Mouse (Mus musculus): ENCODE data around the gene Glipr2. TPM values are rescaled to one million over a fixed set of nuclear protein-coding genes. Genes with fewer than 3 reads are reported as not detected.

Glipr2 gene
- total RNA-seq, 1 experiment: 93.2 TPM

- no peak overlapping the region for H3K4me3 ChIP-seq (ENCODE audit: insufficient read depth in 1 of 2, low read depth in 1 of 2, low read length in 2 of 2, poor library complexity in 1 of 2, severe bottlenecking in 1 of 2)
- no peak overlapping the region for H3K27ac ChIP-seq (ENCODE audit: insufficient read depth, low read depth, low read length, poor library complexity, severe bottlenecking)
- in situ Hi-C loops (cut with MboI; ENCODE audit: low sequenced_read_pairs in 2 of 2, unreplicated experiment in 2 of 2): no loop called here
- H3K4me1 ChIP-seq (ENCODE audit: control insufficient read depth in 2 of 2, insufficient read depth in 2 of 2, low read length in 2 of 2, poor library complexity in 1 of 2): peaks cover 19 to 53% of the 10 kb centered on the region in 2 experiments
- no peak for TF ChIP-seq MAFK (IDR thresholded peaks at IDR 0.05; ENCODE audit: insufficient read depth, low read depth, low read length)
- TF ChIP-seq ZNF384 (IDR thresholded peaks at IDR 0.05; ENCODE audit: low read depth, low read length): no peak
- no peak for TF ChIP-seq ZC3H11A (IDR thresholded peaks at IDR 0.05; ENCODE audit: borderline replicate concordance, low read depth, low read length)
- TF ChIP-seq HCFC1 (IDR thresholded peaks at IDR 0.05; ENCODE audit: borderline replicate concordance, insufficient read depth, low read length): no peak
- no peak for TF ChIP-seq CHD2 (IDR thresholded peaks at IDR 0.05; ENCODE audit: low read depth, low read length)
- peaks cover 5% of the 10 kb centered on the region; the same call in 1 of the 2 replicates for H3K36me3 ChIP-seq (ENCODE audit: control insufficient read depth, insufficient read depth, low read length, poor library complexity, severe bottlenecking)
- no peak for DNase-seq (ENCODE audit: low read depth, low spot score)
- H3K9ac ChIP-seq (ENCODE audit: insufficient read depth, low read depth, low read length, poor library complexity, severe bottlenecking): 0 out of 2 replicates have a peak overlapping the region, but pooled peaks have one; percentile 2
- H3K9me3 ChIP-seq (ENCODE audit: control insufficient read depth, insufficient read depth, low read depth, low read length): no peaks in the 10 kb centered on the region
Observed at GRCm38 (mm10) chr4:43970393-43971330, 13.5 kb downstream of the Glipr2 start.

- in situ Hi-C loops (cut with MboI; ENCODE audit: low sequenced_read_pairs in 2 of 2, unreplicated experiment in 2 of 2): no loop called here
- Histone ChIP-seq H3K4me1 (ENCODE audit: control insufficient read depth in 2 of 2, insufficient read depth in 2 of 2, low read length in 2 of 2, poor library complexity in 1 of 2) (peaks cover 27 to 46% of the 10 kb centered on the region in 2 experiments), H3K9me3 (ENCODE audit: control insufficient read depth, insufficient read depth, low read depth, low read length) (no peaks in the 10 kb centered on the region), H3K9ac (ENCODE audit: insufficient read depth, low read depth, low read length, poor library complexity, severe bottlenecking) (peak overlapping the region; percentile 36; the same call in 1 of the 2 replicates), H3K36me3 (ENCODE audit: control insufficient read depth, insufficient read depth, low read length, poor library complexity, severe bottlenecking) (peaks cover 5% of the 10 kb centered on the region; the same call in 1 of the 2 replicates), H3K4me3 (ENCODE audit: insufficient read depth in 1 of 2, low read depth in 1 of 2, low read length in 2 of 2, poor library complexity in 1 of 2, severe bottlenecking in 1 of 2) (peak overlapping the region; percentile 27 to 47), H3K27ac (ENCODE audit: insufficient read depth, low read depth, low read length, poor library complexity, severe bottlenecking) (peak overlapping the region; percentile 66)
- no peak for DNase-seq (ENCODE audit: low read depth, low spot score)
- no peak for TF ChIP-seq MAFK (IDR thresholded peaks at IDR 0.05; ENCODE audit: insufficient read depth, low read depth, low read length)
Observed at GRCm38 (mm10) chr4:43971541-43972136, 14.4 kb downstream of the Glipr2 start.

DNA sequence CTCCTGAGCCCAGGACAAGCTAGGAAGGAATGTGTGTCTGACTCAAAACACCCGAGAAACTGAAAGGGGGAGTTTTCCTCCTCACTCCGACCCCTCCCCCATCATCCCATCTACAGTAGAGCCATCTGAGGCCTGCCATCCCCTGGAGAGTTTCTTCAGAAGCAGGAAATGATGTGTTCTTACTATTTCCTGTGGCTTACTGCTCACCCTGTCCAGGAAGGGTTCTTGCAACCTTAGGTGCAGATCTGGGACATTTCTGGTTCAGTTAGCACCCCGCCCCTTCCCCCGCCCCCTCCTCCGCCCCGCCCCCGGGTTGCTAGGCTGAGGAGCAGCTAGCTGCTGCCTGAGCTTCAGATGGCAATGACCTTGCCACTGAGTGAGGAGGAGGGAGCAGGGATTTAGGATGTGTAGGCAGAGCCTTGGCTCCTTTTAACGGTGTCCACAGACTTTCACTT lies 15.0 kb downstream of the Glipr2 start:
- Histone ChIP-seq H3K36me3 (ENCODE audit: control insufficient read depth, insufficient read depth, low read length, poor library complexity, severe bottlenecking) (peaks cover 5% of the 10 kb centered on the region; the same call in 1 of the 2 replicates), H3K27ac (ENCODE audit: insufficient read depth, low read depth, low read length, poor library complexity, severe bottlenecking) (peak overlapping the region; percentile 66), H3K4me1 (ENCODE audit: control insufficient read depth in 2 of 2, insufficient read depth in 2 of 2, low read length in 2 of 2, poor library complexity in 1 of 2) (peaks cover 27 to 48% of the 10 kb centered on the region in 2 experiments), H3K9me3 (ENCODE audit: control insufficient read depth, insufficient read depth, low read depth, low read length) (no peaks in the 10 kb centered on the region), H3K4me3 (ENCODE audit: insufficient read depth in 1 of 2, low read depth in 1 of 2, low read length in 2 of 2, poor library complexity in 1 of 2, severe bottlenecking in 1 of 2) (peak overlapping the region; percentile 27 to 47), H3K9ac (ENCODE audit: insufficient read depth, low read depth, low read length, poor library complexity, severe bottlenecking) (peak overlapping the region; percentile 36; the same call in 1 of the 2 replicates)
- TF ChIP-seq HCFC1 (IDR thresholded peaks at IDR 0.05; ENCODE audit: borderline replicate concordance, insufficient read depth, low read length): no peak
- TF ChIP-seq ZC3H11A (IDR thresholded peaks at IDR 0.05; ENCODE audit: borderline replicate concordance, low read depth, low read length): no peak
- TF ChIP-seq ZNF384 (IDR thresholded peaks at IDR 0.05; ENCODE audit: low read depth, low read length): no peak
- no peak for TF ChIP-seq MAFK (IDR thresholded peaks at IDR 0.05; ENCODE audit: insufficient read depth, low read depth, low read length)
- no peak for TF ChIP-seq CHD2 (IDR thresholded peaks at IDR 0.05; ENCODE audit: low read depth, low read length)
- DNase-seq (ENCODE audit: low read depth, low spot score): peak; percentile 41
- in situ Hi-C loops (cut with MboI; ENCODE audit: low sequenced_read_pairs in 2 of 2, unreplicated experiment in 2 of 2): no loop called here

- no peak for TF ChIP-seq HCFC1 (IDR thresholded peaks at IDR 0.05; ENCODE audit: borderline replicate concordance, insufficient read depth, low read length)
- TF ChIP-seq CHD2 (IDR thresholded peaks at IDR 0.05; ENCODE audit: low read depth, low read length): no peak
- no peak for TF ChIP-seq MAFK (IDR thresholded peaks at IDR 0.05; ENCODE audit: insufficient read depth, low read depth, low read length)
- no peak for TF ChIP-seq ZNF384 (IDR thresholded peaks at IDR 0.05; ENCODE audit: low read depth, low read length)
- TF ChIP-seq ZC3H11A (IDR thresholded peaks at IDR 0.05; ENCODE audit: borderline replicate concordance, low read depth, low read length): no peak
- no peaks in the 10 kb centered on the region for H3K9me3 ChIP-seq (ENCODE audit: control insufficient read depth, insufficient read depth, low read depth, low read length)
- DNase-seq (ENCODE audit: low read depth, low spot score): no peak
- H3K36me3 ChIP-seq (ENCODE audit: control insufficient read depth, insufficient read depth, low read length, poor library complexity, severe bottlenecking): peaks cover 5% of the 10 kb centered on the region
- no peak overlapping the region for H3K9ac ChIP-seq (ENCODE audit: insufficient read depth, low read depth, low read length, poor library complexity, severe bottlenecking)
- peaks cover 30 to 44% of the 10 kb centered on the region in 2 experiments for H3K4me1 ChIP-seq (ENCODE audit: control insufficient read depth in 2 of 2, insufficient read depth in 2 of 2, low read length in 2 of 2, poor library complexity in 1 of 2)
- H3K27ac ChIP-seq (ENCODE audit: insufficient read depth, low read depth, low read length, poor library complexity, severe bottlenecking): peak overlapping the region; percentile 59; the same call in 1 of the 2 replicates
- no peak overlapping the region for H3K4me3 ChIP-seq (ENCODE audit: insufficient read depth in 1 of 2, low read depth in 1 of 2, low read length in 2 of 2, poor library complexity in 1 of 2, severe bottlenecking in 1 of 2)
- in situ Hi-C loops (cut with MboI; ENCODE audit: low sequenced_read_pairs in 2 of 2, unreplicated experiment in 2 of 2): no loop called here
Observed at GRCm38 (mm10) chr4:43973526-43973981, 16.4 kb downstream of the Glipr2 start.

Measured in ES-E14 (cell line).